Mouse (Mus musculus): ENCODE measurements around the gene Nepn.

- TF ChIP-seq CTCF (IDR thresholded peaks at IDR 0.05; ENCODE audit: low read depth) (no peak), EP300 (optimal IDR thresholded peaks at IDR 0.05) (no peak)
Measured at GRCm38 (mm10) chr10:52373834-52374233, 14.9 kb upstream of the Nepn start.
